Comparison of ENCODE assay signal across 25 mouse cellular contexts in the genomic region with DNA sequence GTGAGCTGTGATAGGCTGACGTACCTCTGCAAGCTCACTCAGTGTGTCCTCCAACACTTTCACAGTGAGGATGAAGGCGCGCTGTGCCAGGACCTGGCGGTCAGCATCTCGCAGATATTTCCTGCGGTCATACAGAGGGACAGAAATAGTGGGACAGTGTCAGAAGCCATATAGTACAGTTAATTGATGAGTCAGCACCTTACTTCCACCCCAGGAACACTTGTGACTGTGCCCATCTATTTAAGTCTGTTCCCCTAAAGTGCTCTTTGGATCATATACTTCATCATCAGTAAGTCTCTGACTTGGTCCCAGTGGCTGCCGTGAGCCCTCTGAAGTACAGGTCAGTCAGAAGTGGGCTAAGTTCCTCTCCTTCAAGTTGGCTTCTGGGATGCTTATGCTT.
"Had no signal": no experiment of that assay in that cellular context is flagged by ENCODE, and none has a peak within 500 bp of the region (broad histone marks: within the 10 kb centered on the region; RNA-seq: fewer than 3 reads in every experiment).

No protein-coding gene starts in this region.

- H3K27ac ChIP-seq: embryonic facial prominence, embryonic 10.5 days; embryonic facial prominence, embryonic 12.5 days; embryonic facial prominence, embryonic 13.5 days; embryonic facial prominence, embryonic 15.5 days; forebrain, embryonic 10.5 days; forebrain, embryonic 12.5 days; forebrain, embryonic 13.5 days; forebrain, embryonic 15.5 days; gastrocnemius, adult 2 months; heart, adult 2 months; heart, embryonic 10.5 days had no signal

- H3K27me3 ChIP-seq: embryonic facial prominence, embryonic 12.5 days; embryonic facial prominence, embryonic 13.5 days; embryonic facial prominence, embryonic 15.5 days; forebrain, embryonic 12.5 days; forebrain, embryonic 13.5 days; forebrain, embryonic 15.5 days had no signal

- H3K9ac ChIP-seq: embryonic facial prominence, embryonic 12.5 days; embryonic facial prominence, embryonic 13.5 days; embryonic facial prominence, embryonic 15.5 days; forebrain, embryonic 12.5 days; forebrain, embryonic 13.5 days; forebrain, embryonic 15.5 days; forebrain, postnatal 0 days had no signal

- H3K4me1 ChIP-seq: embryonic facial prominence, embryonic 10.5 days; embryonic facial prominence, embryonic 12.5 days; embryonic facial prominence, embryonic 13.5 days; embryonic facial prominence, embryonic 15.5 days; forebrain, embryonic 10.5 days; forebrain, embryonic 12.5 days; heart, embryonic 10.5 days had no signal

- ATAC-seq: forebrain, embryonic 13.5 days; forebrain, embryonic 14.5 days; forebrain, embryonic 15.5 days; forebrain, embryonic 16.5 days; forebrain, postnatal 0 days had no signal

- H3K4me3 ChIP-seq: embryonic facial prominence, embryonic 10.5 days; embryonic facial prominence, embryonic 12.5 days; embryonic facial prominence, embryonic 13.5 days; embryonic facial prominence, embryonic 15.5 days; erythroblast, embryonic 14.5 days; forebrain, embryonic 10.5 days; forebrain, embryonic 12.5 days; forebrain, embryonic 13.5 days; forebrain, embryonic 15.5 days; gastrocnemius, adult 2 months; heart, adult 2 months; heart, embryonic 10.5 days had no signal

- DNase-seq: cerebellum, postnatal 10 days; cerebellum, postnatal 14 days; cerebellum, postnatal 25 days; cerebellum, postnatal 36 days; embryo, embryonic 11 days; forebrain, postnatal 0 days; gastrocnemius, adult 2 months; gastrocnemius, postnatal 10 days; gastrocnemius, postnatal 14 days; gastrocnemius, postnatal 25 days; gastrocnemius, postnatal 36 days; heart, adult 18-20 months; heart, adult 2 months had no signal

- H3K4me2 ChIP-seq: embryonic facial prominence, embryonic 12.5 days; embryonic facial prominence, embryonic 13.5 days; embryonic facial prominence, embryonic 15.5 days; forebrain, embryonic 12.5 days; forebrain, embryonic 13.5 days; forebrain, embryonic 15.5 days had no signal

- H3K9me3 ChIP-seq: embryonic facial prominence, embryonic 10.5 days; embryonic facial prominence, embryonic 12.5 days; embryonic facial prominence, embryonic 13.5 days; embryonic facial prominence, embryonic 15.5 days; forebrain, embryonic 10.5 days; forebrain, embryonic 12.5 days; forebrain, embryonic 13.5 days; forebrain, embryonic 15.5 days; heart, embryonic 10.5 days had no signal
